Mouse (Mus musculus) forebrain, embryonic 11.5 days (tissue): ENCODE measurements at regions not wholly inside any gene's neighbourhood (a gene's known extent, or its start where the extent isn't known, plus 50 kb on each side); places are given as distances from the start of the nearest gene placed in this dataset.
A peak's percentile ranks its signal among the peaks of the same experiment; 100 is the strongest.

Source experiments
- ATAC-seq: fragments of 200-750 bp; cut with Nextera tagmentation; replicated peaks from 2 replicates; pipeline ENCODE4 v1.8.0; 2017; ENCODE audit warnings: moderate TSS enrichment; ENCODE audit not compliant: low FRiP score
- DNase-seq: peaks from one replicate; pipeline ENCODE4 v3.0.0-alpha.2; 2017; ENCODE audit warnings: low spot score
- H3K27ac ChIP-seq: fragments of 300-500 bp; sonication (generic); 2 replicates; pipeline ENCODE4 v1.5.1; 2014; ENCODE audit warnings: low read depth, low read length
- H3K27me3 ChIP-seq: fragments of 300-500 bp; sonication (generic); 2 replicates; pipeline ENCODE4 v1.6.1; 2014; ENCODE audit warnings: mild to moderate bottlenecking, low read length, mixed read lengths; ENCODE audit not compliant: control insufficient read depth, insufficient read depth
- H3K36me3 ChIP-seq: fragments of 300-500 bp; sonication (generic); 2 replicates; pipeline ENCODE4 v1.6.1; 2014; ENCODE audit warnings: mild to moderate bottlenecking, low read length, moderate library complexity, mixed read lengths; ENCODE audit not compliant: control insufficient read depth, insufficient read depth
- H3K4me1 ChIP-seq: fragments of 300-500 bp; sonication (generic); replicated peaks from 2 replicates; pipeline ENCODE4 v1.6.1; 2014; ENCODE audit warnings: low read length, mixed read lengths; ENCODE audit not compliant: control insufficient read depth, insufficient read depth
- H3K4me2 ChIP-seq: fragments of 300-500 bp; sonication (generic); 2 replicates; pipeline ENCODE4 v1.6.1; 2014; ENCODE audit warnings: low read depth, mild to moderate bottlenecking, low read length, moderate library complexity, mixed read lengths; ENCODE audit not compliant: severe bottlenecking
- H3K4me3 ChIP-seq: fragments of 300-500 bp; sonication (generic); 2 replicates; pipeline ENCODE4 v1.5.1; 2014; ENCODE audit warnings: low read depth, low read length
- H3K9ac ChIP-seq: fragments of 300-500 bp; sonication (generic); 2 replicates; pipeline ENCODE4 v1.6.1; 2014; ENCODE audit warnings: low read length
- H3K9me3 ChIP-seq: fragments of 300-500 bp; sonication (generic); 2 replicates; pipeline ENCODE4 v1.6.1; 2016; ENCODE audit warnings: low read length, mixed read lengths; ENCODE audit not compliant: control insufficient read depth
- WGBS: fragments of 180-500 bp; shearing (Covaris S2); extraction: QIAGEN DNeasy Blood & Tissue Kit; methylation state at CpG from one replicate; pipeline ENCODE4 v1.1.7; 2014; 5-methylcytosine and 5-hydroxymethylcytosine counted together

DNA sequence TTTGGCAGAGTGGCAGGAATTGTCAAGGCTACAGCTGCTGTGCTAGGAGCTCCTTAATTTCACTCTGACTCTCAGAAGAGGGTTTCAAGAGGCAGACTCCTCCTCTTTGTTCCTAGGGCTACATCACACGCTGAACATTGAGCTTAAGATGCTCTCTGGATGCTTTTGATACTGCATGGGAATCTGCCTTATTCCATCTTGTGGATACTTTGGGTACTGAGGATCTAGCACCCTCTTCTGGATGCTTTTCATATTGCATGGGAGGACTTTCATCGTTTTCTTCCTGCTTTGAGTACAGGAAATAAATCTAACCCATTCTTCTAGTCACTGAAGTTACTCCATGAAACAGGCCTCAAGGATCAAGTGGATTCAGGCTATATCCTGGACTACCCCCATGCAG is 513.9 kb upstream of the Dsel start:
- no peak overlapping the region for H3K9ac ChIP-seq
- no peaks in the 10 kb centered on the region for H3K4me1 ChIP-seq
- ATAC-seq: peak; percentile 76
- no peaks in the 10 kb centered on the region for H3K27me3 ChIP-seq
- H3K36me3 ChIP-seq: no peaks in the 10 kb centered on the region
- DNase-seq: peak; percentile 52
- H3K27ac ChIP-seq: no peak overlapping the region
- H3K4me3 ChIP-seq: no peak overlapping the region
- WGBS: 7% methylated on average over 2 of the region's 2 CpGs
- H3K4me2 ChIP-seq: no peak overlapping the region
- no peaks in the 10 kb centered on the region for H3K9me3 ChIP-seq

GRCm38 (mm10) chr1:112355816-112356215 is 491.1 kb upstream of the Dsel start:
- Histone ChIP-seq H3K4me2 (no peak overlapping the region), H3K4me3 (no peak overlapping the region), H3K9me3 (no peaks in the 10 kb centered on the region), H3K4me1 (no peaks in the 10 kb centered on the region), H3K9ac (no peak overlapping the region), H3K27me3 (no peaks in the 10 kb centered on the region), H3K36me3 (no peaks in the 10 kb centered on the region), H3K27ac (no peak overlapping the region)
- ATAC-seq (no peak), DNase-seq (no peak)
- WGBS: 79% methylated on average over 1 of the region's 1 CpGs
